10 mouse cellular contexts compared by ENCODE assay signal in the genomic region with DNA sequence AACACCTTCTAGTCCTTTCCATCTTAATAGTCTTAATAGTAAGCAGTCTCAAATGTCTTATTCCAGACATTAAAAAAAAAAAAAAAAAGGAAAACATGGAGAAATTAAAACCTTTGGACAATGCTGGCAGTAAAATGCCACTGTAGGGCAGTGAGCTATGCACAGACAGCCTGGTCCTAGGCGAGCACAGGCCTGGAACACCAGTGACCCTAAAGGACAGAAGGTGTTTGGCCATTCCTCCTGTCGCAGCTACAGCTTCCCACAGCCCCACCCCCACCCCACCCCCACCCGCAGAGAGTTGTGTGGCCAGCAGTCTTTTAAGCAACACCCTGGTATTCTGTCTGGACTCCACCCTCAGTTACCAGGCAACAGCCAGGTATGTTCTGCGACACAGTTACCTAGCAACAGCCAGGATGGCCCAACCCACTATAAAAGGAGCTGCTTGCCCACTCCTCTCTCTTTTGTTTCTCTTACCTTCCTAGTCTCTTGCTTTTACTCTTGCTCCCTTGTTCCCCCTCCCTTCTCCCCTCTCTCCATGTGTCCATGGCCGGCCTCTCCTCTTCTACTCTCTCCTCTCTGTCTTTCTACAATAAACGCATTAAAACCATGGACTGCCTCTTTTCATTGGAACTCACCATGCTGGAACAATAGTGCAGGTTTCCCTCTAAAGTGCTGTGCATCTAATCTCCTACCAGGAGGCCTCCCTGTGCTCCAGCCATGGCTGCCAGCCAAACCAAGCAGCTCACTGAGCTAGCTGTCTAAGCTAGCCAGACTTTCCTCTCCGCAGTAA.
A peak's percentile ranks its signal among the peaks of the same experiment; 100 is the strongest.
DNase-seq lines count a peak whose midpoint lies in the region; ATAC-seq and TF ChIP-seq lines count a peak whose summit lies in the region.
"Had no signal": no experiment of that assay in that cellular context is flagged by ENCODE, and none has a peak within 500 bp of the region (broad histone marks: within the 10 kb centered on the region; RNA-seq: fewer than 3 reads in every experiment).

No protein-coding gene starts in this region.

- no peaks in the 10 kb centered on the region for H3K27me3 ChIP-seq in lung, embryonic 14.5 days (ENCODE audit: insufficient read depth, low read length)
- no peaks in the 10 kb centered on the region for H3K27me3 ChIP-seq in hindbrain, postnatal 0 days (ENCODE audit: insufficient read depth, low read length)
- H3K27me3 ChIP-seq in neural tube, embryonic 15.5 days (replicated peaks), result no peaks in the 10 kb centered on the region
- H3K27me3 ChIP-seq in limb, embryonic 10.5 days (ENCODE audit: low read depth, poor library complexity, severe bottlenecking), result no peaks in the 10 kb centered on the region
- H3K27me3 ChIP-seq: CH12.LX; limb, embryonic 12.5 days had no signal

- peak; percentile 30 for DNase-seq in lung, embryonic 14.5 days
- DNase-seq in lung, postnatal 10 days, result no peak
- DNase-seq in embryo, embryonic 9.5 days (ENCODE audit: extremely low spot score), result peak; percentile 14
- DNase-seq in hindbrain, postnatal 0 days (ENCODE audit: low spot score), result peak; percentile 35
- no peak for DNase-seq in limb, embryonic 10.5 days (ENCODE audit: low spot score)
- no peak for DNase-seq in urinary bladder, postnatal 10 days (ENCODE audit: low spot score)

- H3K27ac ChIP-seq in lung, embryonic 14.5 days (ENCODE audit: low read depth), result no peak overlapping the region
- H3K27ac ChIP-seq in hindbrain, postnatal 0 days, result no peak overlapping the region
- no peak overlapping the region for H3K27ac ChIP-seq in neural tube, embryonic 15.5 days (replicated peaks)
- no peak overlapping the region for H3K27ac ChIP-seq in limb, embryonic 10.5 days
- H3K27ac ChIP-seq: limb, embryonic 12.5 days had no signal

- H3K4me1 ChIP-seq in lung, embryonic 14.5 days (ENCODE audit: insufficient read depth), result no peaks in the 10 kb centered on the region
- H3K4me1 ChIP-seq in hindbrain, postnatal 0 days (ENCODE audit: insufficient read depth, low read length), result no peaks in the 10 kb centered on the region
- H3K4me1 ChIP-seq in neural tube, embryonic 15.5 days, result no peaks in the 10 kb centered on the region; the same call in 1 of the 2 replicates
- no peaks in the 10 kb centered on the region for H3K4me1 ChIP-seq in limb, embryonic 10.5 days
- H3K4me1 ChIP-seq: limb, embryonic 12.5 days had no signal

- no peak for TF ChIP-seq CTCF in lung, embryonic 14.5 days (IDR thresholded peaks at IDR 0.05; ENCODE audit: low read depth)
- no peak for TF ChIP-seq CTCF in hindbrain, postnatal 0 days (IDR thresholded peaks at IDR 0.05; ENCODE audit: low read depth)

- no peak overlapping the region for H3K4me3 ChIP-seq in lung, embryonic 14.5 days (ENCODE audit: low read depth, low read length)
- no peak overlapping the region for H3K4me3 ChIP-seq in hindbrain, postnatal 0 days (ENCODE audit: low read length)
- no peak overlapping the region for H3K4me3 ChIP-seq in neural tube, embryonic 15.5 days (replicated peaks)
- H3K4me3 ChIP-seq in limb, embryonic 10.5 days, result no peak overlapping the region
- H3K4me3 ChIP-seq: limb, embryonic 12.5 days had no signal

- no peaks in the 10 kb centered on the region for H3K9me3 ChIP-seq in lung, embryonic 14.5 days (ENCODE audit: low read depth, low read length)
- no peaks in the 10 kb centered on the region for H3K9me3 ChIP-seq in hindbrain, postnatal 0 days (ENCODE audit: low read length)
- H3K9me3 ChIP-seq in neural tube, embryonic 15.5 days (replicated peaks), result no peaks in the 10 kb centered on the region
- no peaks in the 10 kb centered on the region for H3K9me3 ChIP-seq in limb, embryonic 10.5 days (replicated peaks)
- H3K9me3 ChIP-seq: limb, embryonic 12.5 days had no signal

- WGBS in lung, embryonic 14.5 days, result 46% methylated on average over 6 of the region's 7 CpGs
- WGBS in hindbrain, postnatal 0 days, result 31% methylated on average over 7 of the region's 7 CpGs
- WGBS in neural tube, embryonic 15.5 days, result 29% methylated on average over 7 of the region's 7 CpGs
- 53% methylated on average over 7 of the region's 7 CpGs for WGBS in limb, embryonic 10.5 days

- no peak overlapping the region for H3K9ac ChIP-seq in lung, embryonic 14.5 days
- H3K9ac ChIP-seq in hindbrain, postnatal 0 days (replicated peaks; ENCODE audit: low read length), result no peak overlapping the region
- H3K9ac ChIP-seq in neural tube, embryonic 15.5 days (replicated peaks), result no peak overlapping the region
- H3K9ac ChIP-seq: limb, embryonic 12.5 days had no signal

- H3K4me2 ChIP-seq in lung, embryonic 14.5 days, result no peak overlapping the region
- H3K4me2 ChIP-seq in hindbrain, postnatal 0 days (ENCODE audit: low read depth, low read length), result no peak overlapping the region
- H3K4me2 ChIP-seq in neural tube, embryonic 15.5 days, result no peak overlapping the region
- H3K4me2 ChIP-seq: limb, embryonic 12.5 days had no signal

- H3K36me3 ChIP-seq in lung, embryonic 14.5 days (ENCODE audit: insufficient read depth), result no peaks in the 10 kb centered on the region
- no peaks in the 10 kb centered on the region for H3K36me3 ChIP-seq in hindbrain, postnatal 0 days (ENCODE audit: insufficient read depth, low read length)
- H3K36me3 ChIP-seq in neural tube, embryonic 15.5 days, result no peaks in the 10 kb centered on the region
- no peaks in the 10 kb centered on the region for H3K36me3 ChIP-seq in limb, embryonic 10.5 days
- H3K36me3 ChIP-seq: limb, embryonic 12.5 days had no signal

- ATAC-seq in lung, embryonic 14.5 days (ENCODE audit: insufficient read depth), result peak; percentile 87; the same call in 1 of the 2 replicates
- peak; percentile 91 for ATAC-seq in hindbrain, postnatal 0 days
- peak; percentile 75; the same call in 1 of the 2 replicates for ATAC-seq in neural tube, embryonic 15.5 days (ENCODE audit: low FRiP score)
- no peak for ATAC-seq in monocyte, adult 5-6 weeks (replicated peaks; ENCODE audit: insufficient number of reproducible peaks, low FRiP score, low TSS enrichment, poor library complexity, severe bottlenecking)

Comparison
In these comparisons a context has a peak if more than half of its experiments do, and no peak if none do; other contexts are left out.
1. DNase-seq: peak in lung, embryonic 14.5 days (single experiment), embryo, embryonic 9.5 days (single experiment) and hindbrain, postnatal 0 days (single experiment); none in lung, postnatal 10 days (single experiment), limb, embryonic 10.5 days (single experiment) and urinary bladder, postnatal 10 days (single experiment).